Mouse (Mus musculus) lung, adult 2 months (tissue): ENCODE measurements around the gene Fam83c. TPM values are rescaled to one million over a fixed set of nuclear protein-coding genes. Genes with fewer than 3 reads are reported as not detected.

Experiments
- DNase-seq: peaks from one replicate; pipeline ENCODE4 v3.0.0; 2022
- H3K4me1 ChIP-seq: fragments of 200-500 bp; 2 replicates; pipeline ENCODE4 v1.6.1; 2011; ENCODE audit warnings: low read length; ENCODE audit not compliant: control insufficient read depth, insufficient read depth
- H3K4me3 ChIP-seq: fragments of 200-500 bp; replicated peaks from 2 replicates; pipeline ENCODE3; 2011; ENCODE audit warnings: low read depth, mild to moderate bottlenecking, control low read depth, low read length; ENCODE audit errors: extremely low read depth
- CTCF ChIP-seq: fragments of 200-500 bp; IDR thresholded peaks from 2 replicates; pipeline ENCODE4 v1.5.1; 2011; ENCODE audit warnings: mild to moderate bottlenecking, low read length, control low read depth; ENCODE audit not compliant: insufficient read depth
- POLR2A ChIP-seq: fragments of 200-500 bp; IDR thresholded peaks from 2 replicates; pipeline ENCODE4 v1.6.1; 2011; ENCODE audit warnings: low read depth, mild to moderate bottlenecking, control low read depth, low read length, borderline replicate concordance; ENCODE audit errors: extremely low read depth
- WGBS: fragments of 180-500 bp; shearing (Covaris S2); methylation state at CpG from one replicate; pipeline ENCODE4 v1.1.7; 2018; 5-methylcytosine and 5-hydroxymethylcytosine counted together
- polyA plus RNA-seq: library from polyadenylated mRNA; depleted of rRNA; stranded (reverse); fragments of >200 nt; gene quantifications from 2 replicates; pipeline ENCODE4 v1.2.3, GENCODE M21; 2012

Gene Fam83c
- polyA plus RNA-seq, 1 experiment = 2.1 TPM

DNA sequence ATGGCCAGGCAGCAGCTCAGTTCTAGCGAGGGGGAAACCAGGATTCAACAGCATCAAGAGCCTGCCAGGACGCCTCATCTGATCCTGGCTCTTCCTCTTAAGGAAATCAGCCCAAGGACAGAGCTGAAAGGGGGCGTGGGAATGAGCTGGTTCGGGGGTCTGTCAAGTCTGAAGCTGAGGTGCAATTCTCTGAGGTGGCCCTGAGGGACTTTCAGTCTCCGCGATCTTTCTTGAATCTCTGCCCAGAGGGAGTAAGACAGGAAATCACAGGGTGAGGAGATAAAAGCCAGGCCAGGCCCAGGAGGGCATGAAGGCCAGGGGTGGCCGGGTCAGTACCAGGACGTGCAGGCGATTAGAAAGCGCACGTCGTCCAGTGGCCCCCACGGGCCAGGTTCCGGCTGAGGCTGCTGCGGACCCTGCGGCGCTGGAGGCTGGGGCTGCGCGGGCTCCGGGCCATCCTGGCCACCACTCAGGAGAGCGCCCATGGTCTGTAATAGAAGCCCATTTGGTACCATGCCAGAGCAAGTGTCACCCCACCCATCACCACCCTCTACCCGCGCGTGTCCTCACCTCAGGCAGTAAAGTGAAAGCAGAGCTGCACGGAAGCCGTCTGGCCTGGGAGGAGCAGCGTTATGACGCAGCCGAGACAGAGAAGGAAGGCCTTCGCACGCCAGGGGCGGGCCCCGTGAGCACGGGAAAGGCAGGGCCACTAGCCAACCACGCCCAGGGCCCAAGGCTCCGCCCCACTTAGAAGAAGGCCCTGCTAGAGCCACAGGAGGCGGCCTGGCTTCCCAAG lies 15.9 kb downstream of the Fam83c start:
- DNase-seq = peak; percentile 95
- H3K4me3 ChIP-seq = peak overlapping the region; percentile 80
- H3K4me1 ChIP-seq = peaks cover 6% of the 10 kb centered on the region
- WGBS = under 1% methylated on average over 37 of the region's 37 CpGs
- TF ChIP-seq CTCF (no peak), POLR2A (peak; percentile 97; the same call in 1 of the 2 replicates)

- WGBS = 71% methylated on average over 10 of the region's 10 CpGs
- H3K4me3 ChIP-seq = no peak overlapping the region
- no peak for DNase-seq
- no peak for TF ChIP-seq POLR2A
- peaks cover 6% of the 10 kb centered on the region for H3K4me1 ChIP-seq
Measured at GRCm38 (mm10) chr2:155817301-155818245, 17.1 kb downstream of the Fam83c start.

- TF ChIP-seq CTCF (no peak), POLR2A (no peak)
- 92% methylated on average over 1 of the region's 1 CpGs for WGBS
Measured at GRCm38 (mm10) chr2:155816179-155816578, 18.5 kb downstream of the Fam83c start.

DNA sequence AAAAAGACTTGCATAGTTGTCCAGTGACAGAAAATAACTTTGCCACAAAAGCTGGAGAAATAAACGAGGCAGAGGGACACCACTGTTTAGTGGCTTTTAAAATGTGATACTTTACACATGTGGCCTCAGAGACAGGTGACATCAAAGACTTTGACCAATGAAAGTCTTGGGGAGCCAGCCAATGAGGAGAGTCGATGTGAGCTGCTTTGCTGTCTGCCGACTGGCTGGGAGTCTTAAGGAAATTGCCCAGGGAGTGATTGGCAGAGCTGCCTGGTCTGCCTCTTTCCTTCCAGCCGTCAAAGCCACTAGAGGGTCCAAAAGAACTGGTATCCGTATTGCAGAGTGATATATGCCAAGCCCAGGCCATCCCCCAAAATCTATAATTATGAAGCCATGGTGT lies 19.8 kb downstream of the Fam83c start:
- WGBS = 27% methylated on average over 5 of the region's 5 CpGs
- Histone ChIP-seq H3K4me1 (peaks cover 6% of the 10 kb centered on the region), H3K4me3 (no peak overlapping the region)
- TF ChIP-seq CTCF (no peak), POLR2A (no peak)
- no peak for DNase-seq

More at GRCm38 (mm10) chr2:155816179-155816578, 18.5 kb downstream of the Fam83c start:
- H3K4me1 ChIP-seq = peaks cover 6% of the 10 kb centered on the region
- no peak for DNase-seq
- H3K4me3 ChIP-seq = no peak overlapping the region

DNA sequence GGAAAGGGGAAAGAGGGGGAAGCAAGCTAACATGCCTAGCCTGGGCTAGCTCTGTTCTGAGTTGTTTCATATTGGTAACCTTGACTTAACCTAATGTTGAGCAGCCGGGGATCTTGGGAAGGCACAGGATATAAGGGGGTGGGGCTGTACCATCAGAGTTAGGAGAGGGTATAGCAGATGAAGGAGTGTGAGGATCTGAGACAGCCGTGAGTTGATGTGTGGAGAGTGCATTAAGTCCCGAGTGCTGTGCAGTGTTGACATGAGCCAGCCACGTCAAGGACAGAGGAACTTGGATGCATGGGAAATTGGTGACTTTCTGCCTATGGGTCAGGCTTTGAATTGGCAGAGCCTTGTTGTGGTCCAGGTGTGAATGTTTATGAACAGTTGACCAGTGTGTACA lies 22.0 kb downstream of the Fam83c start:
- Histone ChIP-seq H3K4me1 (no peaks in the 10 kb centered on the region), H3K4me3 (no peak overlapping the region)
- TF ChIP-seq POLR2A = no peak
- no peak for TF ChIP-seq CTCF
- no peak for DNase-seq
- WGBS = 70% methylated on average over 4 of the region's 4 CpGs

DNA sequence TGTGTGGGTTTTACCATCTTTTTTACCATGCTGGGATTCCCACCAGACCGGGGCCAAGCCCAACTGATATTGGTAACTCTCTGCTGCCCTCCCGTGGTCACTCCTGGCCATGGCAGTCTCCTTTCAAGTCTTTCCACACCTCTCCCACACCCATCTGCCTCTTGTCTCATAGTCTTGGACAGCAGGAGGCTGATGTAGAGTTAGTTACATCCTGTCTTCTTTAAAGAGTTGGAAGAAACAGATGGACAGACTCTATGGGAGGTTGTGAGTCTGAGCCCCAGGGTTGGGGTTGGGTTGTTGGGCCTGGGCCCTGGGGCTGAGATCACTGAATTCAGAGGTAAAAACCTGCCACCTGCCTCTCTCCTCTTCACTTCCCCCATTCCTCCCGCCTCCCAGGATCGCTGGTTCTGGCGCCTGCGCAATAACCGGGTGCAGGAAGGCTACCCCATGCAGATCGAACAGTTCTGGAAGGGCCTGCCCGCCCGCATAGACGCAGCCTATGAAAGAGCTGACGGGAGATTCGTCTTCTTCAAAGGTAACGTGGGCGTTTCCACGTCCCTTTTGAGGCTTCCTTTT lies 22.7 kb downstream of the Fam83c start:
- TF ChIP-seq POLR2A = no peak
- TF ChIP-seq CTCF = peak; percentile 98
- peak; percentile 76 for DNase-seq
- Histone ChIP-seq H3K4me3 (no peak overlapping the region), H3K4me1 (no peaks in the 10 kb centered on the region)
- 38% methylated on average over 16 of the region's 16 CpGs for WGBS

DNA sequence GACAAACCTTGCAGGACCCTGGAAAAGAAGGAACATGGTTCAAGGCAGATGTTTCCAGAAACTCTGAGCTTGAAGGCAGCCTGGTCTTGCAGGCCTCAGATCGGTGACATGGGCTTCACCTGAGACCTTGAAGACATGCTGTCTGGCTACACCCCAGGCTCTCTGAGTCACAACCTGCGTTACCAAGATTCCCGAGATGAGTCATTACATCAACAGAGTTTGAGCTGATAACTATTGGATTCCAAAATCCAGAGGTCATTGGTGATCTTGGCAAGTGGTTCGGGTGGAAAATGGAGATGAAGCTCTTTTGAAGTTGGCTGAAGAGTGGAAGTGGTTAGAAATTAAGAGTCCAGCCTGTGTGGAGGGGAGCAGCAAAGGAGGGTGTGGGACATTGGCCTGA lies 25.0 kb downstream of the Fam83c start:
- no peak for DNase-seq
- 77% methylated on average over 4 of the region's 4 CpGs for WGBS
- TF ChIP-seq POLR2A (no peak), CTCF (no peak)
- Histone ChIP-seq H3K4me1 (peaks cover 4% of the 10 kb centered on the region), H3K4me3 (no peak overlapping the region)

GRCm38 (mm10) chr2:155807408-155807807 lies 27.2 kb downstream of the Fam83c start:
- WGBS = 60% methylated on average over 4 of the region's 4 CpGs
- DNase-seq = no peak
- Histone ChIP-seq H3K4me1 (peaks cover 4% of the 10 kb centered on the region), H3K4me3 (no peak overlapping the region)
- TF ChIP-seq POLR2A (no peak), CTCF (no peak)

GRCm38 (mm10) chr2:155806548-155806947 lies 28.1 kb downstream of the Fam83c start:
- DNase-seq = no peak
- 36% methylated on average over 5 of the region's 5 CpGs for WGBS

GRCm38 (mm10) chr2:155805925-155806255 lies 28.8 kb downstream of the Fam83c start:
- H3K4me3 ChIP-seq = no peak overlapping the region
- DNase-seq = no peak
- whole genome bisulfite sequencing = 76% methylated on average over 6 of the region's 6 CpGs
- peaks cover 4% of the 10 kb centered on the region for H3K4me1 ChIP-seq
- no peak for TF ChIP-seq CTCF
- TF ChIP-seq POLR2A = no peak

More at GRCm38 (mm10) chr2:155806548-155806947, 28.1 kb downstream of the Fam83c start:
- no peak overlapping the region for H3K4me3 ChIP-seq
- peaks cover 4% of the 10 kb centered on the region for H3K4me1 ChIP-seq
- TF ChIP-seq CTCF (no peak), POLR2A (no peak)
